Mouse (Mus musculus): ENCODE data around the gene Pofut1. TPM values are rescaled to one million over a fixed set of nuclear protein-coding genes. Genes with fewer than 3 reads are reported as not detected.

The Pofut1 gene
- polyA plus RNA-seq, 1 experiment from 2014 or later, result 1.4 TPM

GRCm38 (mm10) chr2:153290938-153291928, 49.9 kb downstream of the Pofut1 start, which contains the start of gene Kif3b:
Gene Kif3b (plus strand): TSS chr2:153291413.
- Histone ChIP-seq H3K4me3 (ENCODE audit: low read depth, low read length) (peak within 1 kb of the TSS; percentile 74), H3K4me1 (ENCODE audit: insufficient read depth) (peaks cover 18% of the 10 kb centered on the region), H3K4me2 (ENCODE audit: low read depth, low read length) (peak within 1 kb of the TSS; percentile 85), H3K9me3 (ENCODE audit: low read length) (no peaks in the 10 kb centered on the region), H3K27ac (ENCODE audit: low read depth) (peak within 1 kb of the TSS; percentile 11; the same call in 1 of the 2 replicates), H3K9ac (replicated peaks) (peak within 1 kb of the TSS; percentile 69), H3K36me3 (replicated peaks; ENCODE audit: insufficient read depth, low read length) (no peaks in the 10 kb centered on the region), H3K27me3 (ENCODE audit: insufficient read depth, low read length) (no peaks in the 10 kb centered on the region)
- DNase-seq (peak; percentile 90), ATAC-seq (peak; percentile 93)
- TF ChIP-seq CTCF (IDR thresholded peaks at IDR 0.05; ENCODE audit: low read depth), result no peak
- TF ChIP-seq EP300 (IDR thresholded peaks at IDR 0.05; ENCODE audit: low read depth), result peak; percentile 72; the same call in 1 of the 2 replicates
- 1% methylated on average over 58 of the region's 63 CpGs for WGBS (ENCODE audit: insufficient replicate concordance)

- ATAC-seq (peak; percentile 24; the same call in 1 of the 2 replicates), DNase-seq (peak; percentile 43)
- Histone ChIP-seq H3K4me1 (ENCODE audit: insufficient read depth) (peaks cover 18% of the 10 kb centered on the region), H3K4me3 (ENCODE audit: low read depth, low read length) (peak overlapping the region; percentile 74), H3K9ac (replicated peaks) (no peak overlapping the region), H3K4me2 (ENCODE audit: low read depth, low read length) (peak overlapping the region; percentile 85), H3K27ac (ENCODE audit: low read depth) (0 out of 2 replicates have a peak overlapping the region, but pooled peaks have one; percentile 3), H3K27me3 (ENCODE audit: insufficient read depth, low read length) (no peaks in the 10 kb centered on the region), H3K36me3 (replicated peaks; ENCODE audit: insufficient read depth, low read length) (no peaks in the 10 kb centered on the region), H3K9me3 (ENCODE audit: low read length) (no peaks in the 10 kb centered on the region)
- WGBS (ENCODE audit: insufficient replicate concordance), result 32% methylated on average over 7 of the region's 7 CpGs
- TF ChIP-seq CTCF (IDR thresholded peaks at IDR 0.05; ENCODE audit: low read depth), result no peak
- TF ChIP-seq EP300 (IDR thresholded peaks at IDR 0.05; ENCODE audit: low read depth), result no peak
Measured at GRCm38 (mm10) chr2:153292305-153292861, 51.0 kb downstream of the Pofut1 start.

GRCm38 (mm10) chr2:153295196-153295595, 53.9 kb downstream of the Pofut1 start:
- Histone ChIP-seq H3K27me3 (ENCODE audit: insufficient read depth, low read length) (no peaks in the 10 kb centered on the region), H3K4me1 (ENCODE audit: insufficient read depth) (peaks cover 13% of the 10 kb centered on the region), H3K27ac (ENCODE audit: low read depth) (no peak overlapping the region), H3K4me2 (ENCODE audit: low read depth, low read length) (no peak overlapping the region), H3K36me3 (replicated peaks; ENCODE audit: insufficient read depth, low read length) (no peaks in the 10 kb centered on the region; the same call in 1 of the 2 replicates), H3K9ac (replicated peaks) (no peak overlapping the region), H3K9me3 (ENCODE audit: low read length) (no peaks in the 10 kb centered on the region), H3K4me3 (ENCODE audit: low read depth, low read length) (no peak overlapping the region)
- WGBS (ENCODE audit: insufficient replicate concordance), result 84% methylated on average over 4 of the region's 4 CpGs
- no peak for DNase-seq
- no peak for ATAC-seq
- TF ChIP-seq CTCF (IDR thresholded peaks at IDR 0.05; ENCODE audit: low read depth) (no peak), EP300 (IDR thresholded peaks at IDR 0.05; ENCODE audit: low read depth) (no peak)

GRCm38 (mm10) chr2:153297771-153298170, 56.4 kb downstream of the Pofut1 start:
- no peak for DNase-seq
- no peak overlapping the region; the same call in 1 of the 2 replicates for H3K9ac ChIP-seq (replicated peaks)
- 82% methylated on average over 4 of the region's 4 CpGs for whole genome bisulfite sequencing (ENCODE audit: insufficient replicate concordance)
- H3K27ac ChIP-seq (ENCODE audit: low read depth), result no peak overlapping the region
- H3K9me3 ChIP-seq (ENCODE audit: low read length), result no peaks in the 10 kb centered on the region
- no peaks in the 10 kb centered on the region for H3K27me3 ChIP-seq (ENCODE audit: insufficient read depth, low read length)
- no peak for TF ChIP-seq CTCF (IDR thresholded peaks at IDR 0.05; ENCODE audit: low read depth)
- TF ChIP-seq EP300 (IDR thresholded peaks at IDR 0.05; ENCODE audit: low read depth), result no peak
- no peaks in the 10 kb centered on the region; the same call in 1 of the 2 replicates for H3K36me3 ChIP-seq (replicated peaks; ENCODE audit: insufficient read depth, low read length)
- no peaks in the 10 kb centered on the region; the same call in 1 of the 2 replicates for H3K4me1 ChIP-seq (ENCODE audit: insufficient read depth)
- ATAC-seq, result no peak
- no peak overlapping the region for H3K4me2 ChIP-seq (ENCODE audit: low read depth, low read length)
- H3K4me3 ChIP-seq (ENCODE audit: low read depth, low read length), result no peak overlapping the region

- Histone ChIP-seq H3K27ac (ENCODE audit: low read depth) (peak overlapping the region; percentile 62), H3K4me1 (ENCODE audit: insufficient read depth) (no peaks in the 10 kb centered on the region; the same call in 1 of the 2 replicates), H3K9ac (replicated peaks) (no peak overlapping the region; the same call in 1 of the 2 replicates), H3K4me3 (ENCODE audit: low read depth, low read length) (no peak overlapping the region), H3K27me3 (ENCODE audit: insufficient read depth, low read length) (no peaks in the 10 kb centered on the region), H3K36me3 (replicated peaks; ENCODE audit: insufficient read depth, low read length) (no peaks in the 10 kb centered on the region; the same call in 1 of the 2 replicates), H3K4me2 (ENCODE audit: low read depth, low read length) (no peak overlapping the region; the same call in 1 of the 2 replicates), H3K9me3 (ENCODE audit: low read length) (no peaks in the 10 kb centered on the region)
- TF ChIP-seq EP300 (IDR thresholded peaks at IDR 0.05; ENCODE audit: low read depth) (no peak), CTCF (IDR thresholded peaks at IDR 0.05; ENCODE audit: low read depth) (no peak)
- no peak for DNase-seq
- ATAC-seq, result peak; percentile 40; the same call in 1 of the 2 replicates
- 53% methylated on average over 4 of the region's 4 CpGs for WGBS (ENCODE audit: insufficient replicate concordance)
Measured at GRCm38 (mm10) chr2:153298460-153298859, 57.1 kb downstream of the Pofut1 start.

GRCm38 (mm10) chr2:153298863-153299262, 57.5 kb downstream of the Pofut1 start:
- no peak overlapping the region for H3K9ac ChIP-seq (replicated peaks)
- no peaks in the 10 kb centered on the region for H3K27me3 ChIP-seq (ENCODE audit: insufficient read depth, low read length)
- no peak for TF ChIP-seq EP300 (IDR thresholded peaks at IDR 0.05; ENCODE audit: low read depth)
- peak; percentile 45 for TF ChIP-seq CTCF (IDR thresholded peaks at IDR 0.05; ENCODE audit: low read depth)
- H3K27ac ChIP-seq (ENCODE audit: low read depth), result peak overlapping the region; percentile 62
- no peaks in the 10 kb centered on the region for H3K9me3 ChIP-seq (ENCODE audit: low read length)
- peak; percentile 79 for ATAC-seq
- no peaks in the 10 kb centered on the region; the same call in 1 of the 2 replicates for H3K36me3 ChIP-seq (replicated peaks; ENCODE audit: insufficient read depth, low read length)
- H3K4me1 ChIP-seq (ENCODE audit: insufficient read depth), result no peaks in the 10 kb centered on the region; the same call in 1 of the 2 replicates
- DNase-seq, result no peak
- 27% methylated on average over 4 of the region's 4 CpGs for WGBS (ENCODE audit: insufficient replicate concordance)
- no peak overlapping the region for H3K4me3 ChIP-seq (ENCODE audit: low read depth, low read length)
- no peak overlapping the region for H3K4me2 ChIP-seq (ENCODE audit: low read depth, low read length)
